Mouse (Mus musculus): ENCODE results near the gene Mrps11. TPM values are rescaled to one million over a fixed set of nuclear protein-coding genes. Genes with fewer than 3 reads are reported as not detected.

The Mrps11 gene
- polyA plus RNA-seq, 1 experiment from 2014 or later = 64.0 TPM

DNA sequence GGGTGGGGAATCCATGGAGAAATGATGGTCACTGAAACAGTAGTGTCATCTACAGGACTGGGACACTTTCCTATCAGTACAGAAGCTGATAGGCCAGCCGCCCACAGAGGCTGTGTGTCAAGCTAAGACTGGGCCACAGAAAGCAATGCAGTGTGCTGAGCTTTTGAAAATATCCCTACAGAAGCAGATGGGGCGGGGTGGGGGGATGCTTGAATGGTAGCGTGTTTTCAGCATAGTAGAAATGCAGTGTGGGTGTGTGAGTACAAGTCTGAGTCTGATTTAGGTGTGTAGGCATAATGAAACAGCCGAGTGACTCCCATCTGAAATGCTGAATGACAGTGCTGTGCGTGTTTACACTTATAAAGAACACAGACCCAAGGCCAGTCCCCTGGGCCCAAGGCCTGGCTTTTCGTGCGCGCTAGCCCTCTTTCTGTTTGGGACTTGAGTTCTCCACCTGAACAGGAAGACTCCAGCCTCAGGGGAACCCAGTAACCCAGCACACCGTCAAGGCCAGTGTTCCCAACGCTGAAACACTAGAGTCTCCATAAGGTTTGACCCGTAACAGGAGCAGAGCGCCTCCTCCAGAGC is 5.0 kb downstream of the Mrps11 start:
- no peaks in the 10 kb centered on the region for H3K27me3 ChIP-seq (ENCODE audit: control insufficient read depth, insufficient read depth, low read length)
- ATAC-seq (ENCODE audit: low FRiP score, low TSS enrichment) = no peak
- no peak overlapping the region for H3K9ac ChIP-seq (replicated peaks; ENCODE audit: low read length)
- peaks cover 53% of the 10 kb centered on the region for H3K36me3 ChIP-seq (ENCODE audit: control insufficient read depth, insufficient read depth, low read length)
- WGBS = 89% methylated on average over 12 of the region's 12 CpGs
- no peak for DNase-seq
- H3K27ac ChIP-seq (replicated peaks; ENCODE audit: low read depth, low read length) = no peak overlapping the region
- no peaks in the 10 kb centered on the region for H3K9me3 ChIP-seq (ENCODE audit: control insufficient read depth, low read length)
- H3K4me3 ChIP-seq (replicated peaks; ENCODE audit: low read depth, low read length) = no peak overlapping the region
- H3K4me1 ChIP-seq (ENCODE audit: control insufficient read depth, insufficient read depth, low read length) = peaks cover 4% of the 10 kb centered on the region; the same call in 1 of the 2 replicates
- H3K4me2 ChIP-seq (ENCODE audit: low read length) = no peak overlapping the region

DNA sequence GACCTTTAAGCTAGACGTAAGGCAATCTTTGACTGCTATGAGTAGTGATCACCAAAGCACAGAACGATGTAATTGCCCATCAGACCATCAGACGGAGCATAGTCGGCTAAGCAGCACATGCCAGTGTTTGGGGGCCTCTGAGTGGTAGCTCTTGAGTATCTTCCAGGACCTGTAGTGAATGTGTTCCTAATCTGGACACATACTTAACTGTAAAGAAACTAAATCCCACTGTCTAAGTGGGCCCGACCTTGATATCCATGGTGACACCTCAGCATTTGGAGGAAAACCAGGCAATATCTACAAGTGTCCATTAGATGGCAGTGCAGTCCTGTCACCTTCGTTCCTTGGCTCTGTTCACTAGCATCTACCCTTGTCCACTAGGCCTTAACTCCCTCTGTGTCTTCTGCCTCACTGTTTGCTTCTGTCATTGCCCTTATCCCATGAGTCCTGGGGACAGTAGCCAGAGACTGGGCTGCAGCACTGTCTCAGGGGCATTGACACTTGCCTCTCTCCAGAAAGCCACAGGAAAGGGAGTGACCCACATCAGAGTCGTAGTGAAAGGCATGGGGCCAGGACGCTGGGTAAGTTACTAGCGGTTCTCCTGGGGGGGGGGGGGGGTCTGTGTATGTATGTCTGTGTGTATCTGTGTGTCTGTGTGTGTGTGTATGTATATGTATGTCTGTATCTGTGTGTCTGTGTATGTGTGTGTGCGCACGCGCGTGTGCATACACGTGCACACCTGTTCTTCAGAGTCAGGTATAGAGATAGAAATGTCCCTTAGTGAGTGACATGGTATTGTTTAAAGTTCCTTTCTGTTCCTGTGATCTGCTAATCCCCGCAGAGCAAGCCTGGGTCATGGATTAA is 8.7 kb downstream of the Mrps11 start:
- no peaks in the 10 kb centered on the region for H3K4me1 ChIP-seq (ENCODE audit: control insufficient read depth, insufficient read depth, low read length)
- ATAC-seq (ENCODE audit: low FRiP score, low TSS enrichment) (peak; percentile 69; the same call in 1 of the 2 replicates), DNase-seq (peak; percentile 91)
- WGBS = 84% methylated on average over 15 of the region's 15 CpGs
- no peaks in the 10 kb centered on the region for H3K27me3 ChIP-seq (ENCODE audit: control insufficient read depth, insufficient read depth, low read length)
- H3K9me3 ChIP-seq (ENCODE audit: control insufficient read depth, low read length) = no peaks in the 10 kb centered on the region
- no peak overlapping the region for H3K4me2 ChIP-seq (ENCODE audit: low read length)
- no peak overlapping the region for H3K9ac ChIP-seq (replicated peaks; ENCODE audit: low read length)
- peaks cover 49% of the 10 kb centered on the region for H3K36me3 ChIP-seq (ENCODE audit: control insufficient read depth, insufficient read depth, low read length)
- no peak overlapping the region for H3K27ac ChIP-seq (replicated peaks; ENCODE audit: low read depth, low read length)
- H3K4me3 ChIP-seq (replicated peaks; ENCODE audit: low read depth, low read length) = no peak overlapping the region

DNA sequence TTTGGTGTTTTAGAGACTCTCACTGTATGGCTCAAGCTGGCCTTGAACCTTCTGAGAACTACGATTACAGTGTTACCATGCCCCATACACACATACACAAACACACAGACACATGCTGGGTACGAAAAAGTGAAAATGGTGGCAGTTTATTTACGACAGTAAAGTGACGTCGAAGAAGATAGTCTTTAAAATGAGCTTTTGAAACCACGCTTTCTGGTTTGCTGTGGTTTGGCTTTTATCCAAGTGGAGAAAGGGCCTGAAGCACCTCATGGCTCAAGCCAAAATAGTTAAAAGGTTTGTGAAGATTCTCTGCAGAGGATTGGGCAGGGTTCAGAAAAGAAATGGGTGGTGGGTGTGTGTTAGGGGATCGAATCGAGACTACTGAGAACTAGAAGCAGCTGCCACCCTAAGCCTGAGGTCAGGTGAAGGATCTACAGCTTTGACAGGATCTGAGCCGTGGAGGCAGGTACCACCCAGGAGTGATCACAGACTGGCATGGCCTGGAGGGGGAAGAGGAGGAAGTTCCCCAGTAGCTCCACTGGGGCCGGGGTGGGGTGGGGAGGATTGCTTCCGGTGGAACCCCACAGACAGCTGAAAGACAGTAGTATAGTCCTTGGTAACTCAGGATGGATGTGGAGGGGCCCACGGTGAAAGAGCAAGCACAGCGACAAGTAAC is 11.1 kb downstream of the Mrps11 start:
- DNase-seq (no peak), ATAC-seq (ENCODE audit: low FRiP score, low TSS enrichment) (no peak)
- H3K9me3 ChIP-seq (ENCODE audit: control insufficient read depth, low read length) = no peaks in the 10 kb centered on the region
- WGBS = 91% methylated on average over 13 of the region's 13 CpGs
- H3K27ac ChIP-seq (replicated peaks; ENCODE audit: low read depth, low read length) = no peak overlapping the region
- H3K27me3 ChIP-seq (ENCODE audit: control insufficient read depth, insufficient read depth, low read length) = no peaks in the 10 kb centered on the region
- no peak overlapping the region for H3K4me2 ChIP-seq (ENCODE audit: low read length)
- no peak overlapping the region for H3K4me3 ChIP-seq (replicated peaks; ENCODE audit: low read depth, low read length)
- H3K9ac ChIP-seq (replicated peaks; ENCODE audit: low read length) = no peak overlapping the region
- H3K36me3 ChIP-seq (ENCODE audit: control insufficient read depth, insufficient read depth, low read length) = peaks cover 35% of the 10 kb centered on the region
- H3K4me1 ChIP-seq (ENCODE audit: control insufficient read depth, insufficient read depth, low read length) = peaks cover 11% of the 10 kb centered on the region; the same call in 1 of the 2 replicates

DNA sequence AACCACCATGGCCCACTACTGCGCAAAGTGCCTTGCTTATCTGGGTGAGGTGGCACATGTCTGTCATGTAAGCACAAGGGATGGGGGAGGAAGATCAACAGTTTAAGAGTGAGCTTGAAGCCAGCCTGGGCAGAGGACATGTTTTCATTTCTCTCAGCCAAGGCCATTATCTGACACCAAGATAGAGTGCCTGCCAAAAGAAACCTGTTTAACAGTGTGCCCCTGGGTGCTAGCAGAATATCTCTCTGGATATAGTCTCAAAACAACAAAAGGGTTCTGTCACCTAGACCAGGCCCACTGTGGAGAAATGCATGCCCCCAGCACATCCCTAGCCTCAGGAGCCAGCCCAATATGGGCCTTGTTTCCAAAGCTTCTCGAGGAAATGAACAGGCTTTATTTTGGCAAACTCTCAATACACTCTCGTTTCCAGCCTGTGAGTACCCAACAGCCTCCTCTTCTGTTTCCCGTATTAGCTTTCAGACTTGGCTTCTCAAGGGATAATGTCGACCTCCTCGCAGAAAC is 11.7 kb downstream of the Mrps11 start:
- DNase-seq (no peak), ATAC-seq (ENCODE audit: low FRiP score, low TSS enrichment) (no peak)
- 81% methylated on average over 6 of the region's 6 CpGs for WGBS
- no peak overlapping the region for H3K9ac ChIP-seq (replicated peaks; ENCODE audit: low read length)
- H3K27me3 ChIP-seq (ENCODE audit: control insufficient read depth, insufficient read depth, low read length) = no peaks in the 10 kb centered on the region
- H3K27ac ChIP-seq (replicated peaks; ENCODE audit: low read depth, low read length) = no peak overlapping the region
- no peak overlapping the region for H3K4me2 ChIP-seq (ENCODE audit: low read length)
- H3K4me1 ChIP-seq (ENCODE audit: control insufficient read depth, insufficient read depth, low read length) = peaks cover 11% of the 10 kb centered on the region; the same call in 1 of the 2 replicates
- no peak overlapping the region for H3K4me3 ChIP-seq (replicated peaks; ENCODE audit: low read depth, low read length)
- H3K9me3 ChIP-seq (ENCODE audit: control insufficient read depth, low read length) = no peaks in the 10 kb centered on the region
- H3K36me3 ChIP-seq (ENCODE audit: control insufficient read depth, insufficient read depth, low read length) = peaks cover 29% of the 10 kb centered on the region

DNA sequence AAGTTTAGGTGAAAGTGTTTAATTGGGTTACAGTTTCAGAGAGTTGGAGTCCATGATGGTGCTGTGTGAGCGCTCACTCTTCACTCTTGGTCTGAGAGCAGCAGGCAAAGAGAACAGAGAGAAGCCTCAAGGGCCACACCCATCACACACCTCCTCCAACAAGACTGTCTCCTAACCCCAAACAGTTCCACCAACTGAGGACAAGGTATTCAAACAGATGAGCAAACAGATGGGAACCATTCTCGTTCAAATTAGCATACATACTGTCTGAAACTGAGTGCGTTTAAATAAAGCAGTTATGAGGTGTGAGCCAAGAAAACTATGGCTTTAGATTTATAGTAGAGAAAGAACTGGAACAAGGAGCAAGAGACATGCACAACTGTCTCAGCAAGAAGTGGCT is 13.7 kb downstream of the Mrps11 start:
- no peak for ATAC-seq (ENCODE audit: low FRiP score, low TSS enrichment)
- Histone ChIP-seq H3K27ac (replicated peaks; ENCODE audit: low read depth, low read length) (no peak overlapping the region), H3K4me2 (ENCODE audit: low read length) (no peak overlapping the region), H3K9me3 (ENCODE audit: control insufficient read depth, low read length) (no peaks in the 10 kb centered on the region), H3K36me3 (ENCODE audit: control insufficient read depth, insufficient read depth, low read length) (peaks cover 10% of the 10 kb centered on the region; the same call in 1 of the 2 replicates), H3K9ac (replicated peaks; ENCODE audit: low read length) (no peak overlapping the region), H3K4me1 (ENCODE audit: control insufficient read depth, insufficient read depth, low read length) (peaks cover 11% of the 10 kb centered on the region; the same call in 1 of the 2 replicates), H3K4me3 (replicated peaks; ENCODE audit: low read depth, low read length) (no peak overlapping the region), H3K27me3 (ENCODE audit: control insufficient read depth, insufficient read depth, low read length) (no peaks in the 10 kb centered on the region)
- WGBS = 94% methylated on average over 3 of the region's 3 CpGs
- no peak for DNase-seq

DNA sequence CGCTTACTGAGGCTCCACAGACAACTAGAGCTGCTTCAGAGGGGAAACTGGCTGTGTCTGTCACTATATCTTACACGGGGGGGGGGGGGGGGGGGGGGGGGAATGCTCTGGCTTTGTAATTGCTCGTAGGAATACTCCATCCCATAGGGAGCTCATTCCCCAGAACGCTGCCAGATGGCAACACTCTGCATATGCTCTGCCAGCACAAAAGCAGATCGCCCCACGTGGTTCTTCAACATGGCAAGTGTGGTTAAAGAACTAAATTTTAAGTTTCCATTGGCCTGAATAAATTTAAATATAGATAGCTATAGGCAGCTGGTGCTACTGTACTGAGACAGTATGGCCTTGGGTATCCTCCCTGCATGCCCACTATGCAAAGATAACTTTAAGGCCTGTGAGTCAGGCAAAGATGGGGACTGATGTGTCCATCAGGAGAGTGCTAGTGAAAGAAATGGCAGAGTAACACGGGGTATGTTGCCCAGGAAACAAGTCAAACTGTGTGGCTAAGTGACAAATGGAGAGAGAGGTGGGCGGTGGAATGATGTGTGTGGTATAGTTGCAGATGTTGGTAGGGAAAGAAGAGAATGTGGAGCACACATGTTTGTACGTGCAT is 15.0 kb downstream of the Mrps11 start:
- H3K27me3 ChIP-seq (ENCODE audit: control insufficient read depth, insufficient read depth, low read length) = no peaks in the 10 kb centered on the region
- ATAC-seq (ENCODE audit: low FRiP score, low TSS enrichment) = peak; percentile 51
- DNase-seq = peak; percentile 62
- H3K4me1 ChIP-seq (ENCODE audit: control insufficient read depth, insufficient read depth, low read length) = peaks cover 11% of the 10 kb centered on the region; the same call in 1 of the 2 replicates
- H3K4me3 ChIP-seq (replicated peaks; ENCODE audit: low read depth, low read length) = no peak overlapping the region
- H3K27ac ChIP-seq (replicated peaks; ENCODE audit: low read depth, low read length) = 0 out of 2 replicates have a peak overlapping the region, but pooled peaks have one; percentile 3
- no peaks in the 10 kb centered on the region for H3K9me3 ChIP-seq (ENCODE audit: control insufficient read depth, low read length)
- H3K36me3 ChIP-seq (ENCODE audit: control insufficient read depth, insufficient read depth, low read length) = peaks cover 3% of the 10 kb centered on the region; the same call in 1 of the 2 replicates
- WGBS = 39% methylated on average over 9 of the region's 9 CpGs
- no peak overlapping the region for H3K4me2 ChIP-seq (ENCODE audit: low read length)
- no peak overlapping the region for H3K9ac ChIP-seq (replicated peaks; ENCODE audit: low read length)

DNA sequence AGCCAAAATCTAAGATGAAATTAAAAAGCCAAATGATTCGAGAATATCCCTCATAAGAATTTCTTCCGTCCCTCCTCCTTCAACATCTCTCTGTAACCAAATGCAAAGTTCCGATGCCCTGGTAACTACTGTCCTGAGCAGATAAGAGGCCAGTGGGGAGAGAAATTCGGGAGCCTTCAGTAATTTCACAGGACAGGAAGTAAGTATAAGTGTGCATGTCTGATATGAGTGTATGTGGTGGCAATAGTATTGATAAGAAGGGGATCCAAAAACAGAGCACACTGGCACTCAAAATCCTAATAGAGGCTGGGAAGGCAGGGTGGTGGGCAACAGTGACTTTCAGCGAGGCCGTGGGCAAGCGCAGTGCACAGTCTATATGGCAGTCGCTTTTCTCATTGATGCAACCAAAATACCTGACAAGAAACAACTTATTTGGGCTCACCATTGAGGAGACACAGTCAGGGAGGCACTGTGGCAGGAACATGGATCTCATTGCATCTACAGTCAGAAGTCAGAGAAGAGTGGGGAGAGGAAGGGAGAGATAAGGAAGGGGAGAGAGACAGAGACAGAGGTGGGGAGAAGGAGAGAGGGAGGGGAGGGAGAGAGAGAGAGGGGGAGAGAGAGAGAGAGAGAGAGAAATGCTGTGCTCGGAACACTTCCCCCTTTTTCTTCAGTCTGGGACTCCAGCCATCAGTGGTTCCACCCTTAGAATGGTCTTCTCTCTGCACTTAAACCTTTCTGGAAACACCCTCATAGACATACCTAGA is 17.0 kb downstream of the Mrps11 start:
- no peaks in the 10 kb centered on the region for H3K9me3 ChIP-seq (ENCODE audit: control insufficient read depth, low read length)
- H3K4me3 ChIP-seq (replicated peaks; ENCODE audit: low read depth, low read length) = no peak overlapping the region
- H3K4me2 ChIP-seq (ENCODE audit: low read length) = no peak overlapping the region
- no peak overlapping the region for H3K27ac ChIP-seq (replicated peaks; ENCODE audit: low read depth, low read length)
- ATAC-seq (ENCODE audit: low FRiP score, low TSS enrichment) = no peak
- H3K9ac ChIP-seq (replicated peaks; ENCODE audit: low read length) = no peak overlapping the region
- H3K36me3 ChIP-seq (ENCODE audit: control insufficient read depth, insufficient read depth, low read length) = no peaks in the 10 kb centered on the region
- WGBS = 78% methylated on average over 9 of the region's 9 CpGs
- H3K27me3 ChIP-seq (ENCODE audit: control insufficient read depth, insufficient read depth, low read length) = no peaks in the 10 kb centered on the region
- no peak for DNase-seq
- peaks cover 11% of the 10 kb centered on the region; the same call in 1 of the 2 replicates for H3K4me1 ChIP-seq (ENCODE audit: control insufficient read depth, insufficient read depth, low read length)

DNA sequence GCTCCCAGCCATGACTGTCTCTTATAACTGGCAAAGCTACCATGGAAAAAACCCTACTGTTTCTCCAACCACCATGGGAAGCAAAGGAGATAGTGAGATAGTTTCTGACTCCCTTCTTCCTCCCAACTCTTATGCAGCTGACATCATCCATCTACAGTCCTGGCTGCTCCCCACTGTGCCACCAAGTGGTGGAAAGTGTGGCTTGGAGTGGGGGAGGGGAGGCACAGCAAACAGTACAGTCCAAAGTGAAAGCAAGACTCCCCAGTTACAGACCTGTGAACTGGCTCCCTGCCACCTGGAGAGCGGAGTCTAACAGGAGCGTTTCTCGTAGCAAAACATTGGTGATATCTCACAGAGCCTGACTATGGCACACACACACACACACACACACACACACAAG is 20.9 kb downstream of the Mrps11 start:
- no peak overlapping the region for H3K4me3 ChIP-seq (replicated peaks; ENCODE audit: low read depth, low read length)
- no peaks in the 10 kb centered on the region for H3K27me3 ChIP-seq (ENCODE audit: control insufficient read depth, insufficient read depth, low read length)
- no peaks in the 10 kb centered on the region for H3K36me3 ChIP-seq (ENCODE audit: control insufficient read depth, insufficient read depth, low read length)
- H3K4me1 ChIP-seq (ENCODE audit: control insufficient read depth, insufficient read depth, low read length) = peaks cover under 1% of the 10 kb centered on the region; the same call in 1 of the 2 replicates
- H3K9me3 ChIP-seq (ENCODE audit: control insufficient read depth, low read length) = no peaks in the 10 kb centered on the region
- H3K9ac ChIP-seq (replicated peaks; ENCODE audit: low read length) = no peak overlapping the region
- H3K4me2 ChIP-seq (ENCODE audit: low read length) = no peak overlapping the region
- WGBS = 88% methylated on average over 3 of the region's 3 CpGs
- no peak overlapping the region for H3K27ac ChIP-seq (replicated peaks; ENCODE audit: low read depth, low read length)
- ATAC-seq (ENCODE audit: low FRiP score, low TSS enrichment) = no peak
- DNase-seq = no peak

Data from midbrain, embryonic 14.5 days (tissue).